Mouse (Mus musculus) midbrain, postnatal 0 days (tissue): ENCODE data around the gene Rtn4rl1. TPM values are rescaled to one million over a fixed set of nuclear protein-coding genes. Genes with fewer than 3 reads are reported as not detected.

Experiments
- ATAC-seq: fragments of 200-750 bp; cut with Nextera tagmentation; 2 replicates; pipeline ENCODE4 v1.8.0; 2017; ENCODE audit warnings: moderate number of reproducible peaks, mild to moderate bottlenecking, moderate TSS enrichment, moderate library complexity; ENCODE audit not compliant: low FRiP score
- DNase-seq: peaks from one replicate; pipeline ENCODE4 v3.0.0-alpha.2; 2015; ENCODE audit warnings: low spot score
- H3K27ac ChIP-seq: fragments of 300-500 bp; sonication (generic); 2 replicates; pipeline ENCODE4 v1.5.1; 2014; ENCODE audit warnings: low read depth, mild to moderate bottlenecking, low read length, mixed read lengths
- H3K27me3 ChIP-seq: fragments of 300-500 bp; sonication (generic); 2 replicates; pipeline ENCODE4 v1.6.1; 2014; ENCODE audit warnings: low read length, control low read depth, mixed read lengths; ENCODE audit not compliant: insufficient read depth
- H3K36me3 ChIP-seq: fragments of 300-500 bp; sonication (generic); 2 replicates; pipeline ENCODE4 v1.6.1; 2014; ENCODE audit warnings: low read length, control low read depth, mixed read lengths; ENCODE audit not compliant: insufficient read depth
- H3K4me1 ChIP-seq: fragments of 300-500 bp; sonication (generic); 2 replicates; pipeline ENCODE4 v1.6.1; 2014; ENCODE audit warnings: mild to moderate bottlenecking, control low read depth, antibody characterized with exemption, low read length, mixed read lengths; ENCODE audit not compliant: insufficient read depth
- H3K4me2 ChIP-seq: fragments of 300-500 bp; sonication (generic); 2 replicates; pipeline ENCODE4 v1.6.1; 2014; ENCODE audit warnings: low read depth, mild to moderate bottlenecking, low read length, mixed read lengths; ENCODE audit not compliant: poor library complexity, severe bottlenecking
- H3K4me3 ChIP-seq: fragments of 300-500 bp; sonication (generic); 2 replicates; pipeline ENCODE4 v1.5.1; 2014; ENCODE audit warnings: low read depth, mild to moderate bottlenecking, low read length, moderate library complexity
- H3K9ac ChIP-seq: fragments of 300-500 bp; sonication (generic); replicated peaks from 2 replicates; pipeline ENCODE4 v1.6.1; 2014; ENCODE audit warnings: mild to moderate bottlenecking, low read length, moderate library complexity, mixed read lengths; ENCODE audit not compliant: poor library complexity, severe bottlenecking
- H3K9me3 ChIP-seq: fragments of 300-500 bp; sonication (generic); 2 replicates; pipeline ENCODE4 v1.6.1; 2016; ENCODE audit warnings: low read length, control low read depth
- CTCF ChIP-seq: IDR thresholded peaks from 2 replicates; pipeline ENCODE4 v1.5.1; 2016; ENCODE audit warnings: antibody characterized with exemption, mild to moderate bottlenecking
- WGBS: fragments of 180-500 bp; shearing (Covaris S2); extraction: QIAGEN DNeasy Blood & Tissue Kit; methylation state at CpG from one replicate; pipeline ENCODE4 v1.1.7; 2014; 5-methylcytosine and 5-hydroxymethylcytosine counted together
- polyA plus RNA-seq: library from polyadenylated mRNA; unstranded; fragments of >200 nt; fragmentation: Nextera tagmentation; extraction: Ambion mirVana; gene quantifications from 2 replicates; pipeline ENCODE4 v1.2.1, GENCODE M21; 2015
- total RNA-seq: library from RNA; depleted of rRNA; stranded (reverse); fragments of >200 nt; gene quantifications from 2 replicates; pipeline ENCODE4 v1.2.3, GENCODE M21; 2014

Rtn4rl1 gene
- total and polyA plus RNA-seq, 2 experiments from 2014 or later = 17.5 to 18.5 TPM

- Histone ChIP-seq H3K4me3 (no peak overlapping the region), H3K9me3 (no peaks in the 10 kb centered on the region), H3K27me3 (peaks cover 3% of the 10 kb centered on the region; the same call in 1 of the 2 replicates), H3K36me3 (peaks cover 20% of the 10 kb centered on the region), H3K9ac (no peak overlapping the region), H3K4me1 (no peaks in the 10 kb centered on the region), H3K27ac (no peak overlapping the region), H3K4me2 (no peak overlapping the region)
- DNase-seq = no peak
- WGBS = 73% methylated on average over 2 of the region's 2 CpGs
- no peak for ATAC-seq
- TF ChIP-seq CTCF = no peak
These were observed 35.7 kb upstream of the Rtn4rl1 start for GRCm38 (mm10) chr11:75157901-75158300.

- DNase-seq = no peak
- Histone ChIP-seq H3K9me3 (no peaks in the 10 kb centered on the region), H3K27me3 (peaks cover 8% of the 10 kb centered on the region; the same call in 1 of the 2 replicates), H3K27ac (no peak overlapping the region), H3K4me1 (no peaks in the 10 kb centered on the region), H3K36me3 (peaks cover 25% of the 10 kb centered on the region), H3K4me2 (no peak overlapping the region), H3K9ac (no peak overlapping the region), H3K4me3 (no peak overlapping the region)
- no peak for ATAC-seq
- WGBS = 96% methylated on average over 14 of the region's 14 CpGs
- TF ChIP-seq CTCF = no peak
These were observed 35.2 kb upstream of the Rtn4rl1 start for GRCm38 (mm10) chr11:75158432-75158831.

DNA sequence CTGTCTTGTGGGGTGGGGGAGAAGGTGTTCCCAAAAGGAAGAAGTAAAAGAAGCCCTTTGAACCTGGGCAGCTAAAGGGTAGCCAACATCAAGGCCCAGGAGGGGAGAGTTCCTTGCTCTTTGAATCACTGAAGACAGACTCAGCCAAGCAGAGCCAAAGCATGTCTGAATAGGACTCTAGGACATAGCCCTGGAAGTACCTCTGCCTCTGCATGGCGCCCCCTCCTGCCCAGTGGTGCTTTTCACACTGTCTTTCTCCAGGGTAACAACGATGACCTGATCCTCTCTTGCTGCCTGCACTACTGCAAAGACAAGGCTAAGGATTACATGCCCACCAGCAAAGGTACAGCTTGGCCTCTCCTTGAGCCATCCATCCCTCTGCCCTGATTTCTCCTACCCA lies 34.0 kb upstream of the Rtn4rl1 start:
- DNase-seq = no peak
- H3K27me3 ChIP-seq = peaks cover 19% of the 10 kb centered on the region
- ATAC-seq = no peak
- WGBS = 66% methylated on average over 2 of the region's 2 CpGs
- H3K4me3 ChIP-seq = no peak overlapping the region
- H3K4me1 ChIP-seq = no peaks in the 10 kb centered on the region
- no peak overlapping the region for H3K9ac ChIP-seq
- H3K36me3 ChIP-seq = peaks cover 27% of the 10 kb centered on the region
- H3K4me2 ChIP-seq = no peak overlapping the region
- peak; percentile 49 for TF ChIP-seq CTCF
- H3K27ac ChIP-seq = no peak overlapping the region
- H3K9me3 ChIP-seq = no peaks in the 10 kb centered on the region

GRCm38 (mm10) chr11:75160954-75161353 lies 32.6 kb upstream of the Rtn4rl1 start:
- Histone ChIP-seq H3K36me3 (peaks cover 27% of the 10 kb centered on the region), H3K9me3 (no peaks in the 10 kb centered on the region), H3K27me3 (peaks cover 33% of the 10 kb centered on the region), H3K27ac (no peak overlapping the region), H3K4me2 (no peak overlapping the region), H3K4me1 (no peaks in the 10 kb centered on the region), H3K4me3 (no peak overlapping the region), H3K9ac (no peak overlapping the region)
- TF ChIP-seq CTCF = no peak
- DNase-seq = no peak
- no peak for ATAC-seq
- WGBS = 88% methylated on average over 7 of the region's 7 CpGs

- no peaks in the 10 kb centered on the region for H3K4me1 ChIP-seq
- H3K27ac ChIP-seq = no peak overlapping the region
- ATAC-seq (no peak), DNase-seq (no peak)
- H3K4me3 ChIP-seq = no peak overlapping the region
- H3K9me3 ChIP-seq = no peaks in the 10 kb centered on the region
- no peak overlapping the region for H3K4me2 ChIP-seq
- TF ChIP-seq CTCF = no peak
- peaks cover 22% of the 10 kb centered on the region for H3K36me3 ChIP-seq
- H3K27me3 ChIP-seq = peaks cover 37% of the 10 kb centered on the region
- no peak overlapping the region for H3K9ac ChIP-seq
- WGBS = 78% methylated on average over 4 of the region's 4 CpGs
These were observed 32.1 kb upstream of the Rtn4rl1 start for GRCm38 (mm10) chr11:75161417-75162008.

GRCm38 (mm10) chr11:75162591-75163080 lies 30.9 kb upstream of the Rtn4rl1 start:
- no peak overlapping the region for H3K4me3 ChIP-seq
- no peak for DNase-seq
- H3K27me3 ChIP-seq = peaks cover 41% of the 10 kb centered on the region
- H3K4me2 ChIP-seq = no peak overlapping the region
- H3K36me3 ChIP-seq = peaks cover 22% of the 10 kb centered on the region
- WGBS = 91% methylated on average over 12 of the region's 12 CpGs
- H3K9ac ChIP-seq = no peak overlapping the region
- no peaks in the 10 kb centered on the region for H3K9me3 ChIP-seq
- no peak for TF ChIP-seq CTCF
- H3K27ac ChIP-seq = no peak overlapping the region
- no peaks in the 10 kb centered on the region for H3K4me1 ChIP-seq
- no peak for ATAC-seq
